Mouse (Mus musculus) lung, embryonic 14.5 days (tissue): ENCODE results near the gene Zfp362. TPM values are rescaled to one million over a fixed set of nuclear protein-coding genes. Genes with fewer than 3 reads are reported as not detected.

Experiments used
- ATAC-seq: fragments of 200-750 bp; cut with Nextera tagmentation; 2 replicates; pipeline ENCODE4 v1.8.0; 2017; ENCODE audit warnings: mild to moderate bottlenecking, moderate TSS enrichment, moderate library complexity; ENCODE audit not compliant: insufficient read depth
- DNase-seq: peaks from one replicate; pipeline ENCODE4 v3.0.0-alpha.2; 2015
- H3K27ac ChIP-seq: fragments of 300-500 bp; sonication (generic); 2 replicates; pipeline ENCODE4 v1.5.1; 2014; ENCODE audit warnings: low read depth, mild to moderate bottlenecking, moderate library complexity
- H3K27me3 ChIP-seq: fragments of 300-500 bp; sonication (generic); 2 replicates; pipeline ENCODE4 v1.6.1; 2014; ENCODE audit warnings: low read length, control low read depth; ENCODE audit not compliant: insufficient read depth
- H3K36me3 ChIP-seq: fragments of 300-500 bp; sonication (generic); 2 replicates; pipeline ENCODE4 v1.6.1; 2014; ENCODE audit warnings: control low read depth; ENCODE audit not compliant: insufficient read depth
- H3K4me1 ChIP-seq: fragments of 300-500 bp; sonication (generic); 2 replicates; pipeline ENCODE4 v1.6.1; 2014; ENCODE audit warnings: antibody characterized with exemption, control low read depth; ENCODE audit not compliant: insufficient read depth
- H3K4me2 ChIP-seq: fragments of 300-500 bp; sonication (generic); 2 replicates; pipeline ENCODE4 v1.6.1; 2014; ENCODE audit warnings: mild to moderate bottlenecking
- H3K4me3 ChIP-seq: fragments of 300-500 bp; sonication (generic); 2 replicates; pipeline ENCODE4 v1.5.1; 2014; ENCODE audit warnings: low read depth, low read length
- H3K9ac ChIP-seq: fragments of 300-500 bp; sonication (generic); 2 replicates; pipeline ENCODE4 v1.6.1; 2014
- H3K9me3 ChIP-seq: fragments of 300-500 bp; sonication (generic); 2 replicates; pipeline ENCODE4 v1.6.1; 2016; ENCODE audit warnings: low read depth, low read length, control low read depth
- CTCF ChIP-seq: IDR thresholded peaks from 2 replicates; pipeline ENCODE4 v1.5.1; 2016; ENCODE audit warnings: antibody characterized with exemption, low read depth
- WGBS: fragments of 180-500 bp; shearing (Covaris S2); extraction: QIAGEN DNeasy Blood & Tissue Kit; methylation state at CpG from one replicate; pipeline ENCODE4 v1.1.7; 2014; 5-methylcytosine and 5-hydroxymethylcytosine counted together
- polyA plus RNA-seq: library from polyadenylated mRNA; unstranded; fragments of >200 nt; fragmentation: Nextera tagmentation; extraction: Ambion mirVana; gene quantifications from 2 replicates; pipeline ENCODE4 v1.2.1, GENCODE M21; 2014

The Zfp362 gene
- polyA plus RNA-seq, 1 experiment from 2014 or later: 48.0 TPM

GRCm38 (mm10) chr4:128811382-128812056 is 5.7 kb upstream of the Zfp362 start:
- H3K27ac ChIP-seq: peak overlapping the region; percentile 71
- H3K4me2 ChIP-seq: peak overlapping the region; percentile 72
- no peak for TF ChIP-seq CTCF
- DNase-seq: peak; percentile 93
- 14% methylated on average over 16 of the region's 16 CpGs for WGBS
- H3K9ac ChIP-seq: peak overlapping the region; percentile 72
- H3K9me3 ChIP-seq: no peaks in the 10 kb centered on the region
- peak; percentile 88 for ATAC-seq
- H3K4me3 ChIP-seq: peak overlapping the region; percentile 52
- H3K27me3 ChIP-seq: no peaks in the 10 kb centered on the region
- no peaks in the 10 kb centered on the region for H3K4me1 ChIP-seq
- H3K36me3 ChIP-seq: no peaks in the 10 kb centered on the region

GRCm38 (mm10) chr4:128806827-128807179 is 958 bp upstream of the Zfp362 start:
- peak overlapping the region; percentile 98 for H3K4me2 ChIP-seq
- H3K36me3 ChIP-seq: no peaks in the 10 kb centered on the region
- H3K27me3 ChIP-seq: no peaks in the 10 kb centered on the region
- DNase-seq (peak; percentile 82), ATAC-seq (peak; percentile 70)
- no peak for TF ChIP-seq CTCF
- H3K4me3 ChIP-seq: peak overlapping the region; percentile 70
- peak overlapping the region; percentile 99 for H3K9ac ChIP-seq
- H3K4me1 ChIP-seq: peaks cover 22% of the 10 kb centered on the region
- H3K9me3 ChIP-seq: no peaks in the 10 kb centered on the region
- H3K27ac ChIP-seq: peak overlapping the region; percentile 99
- WGBS: 0% methylated on average over 15 of the region's 15 CpGs

GRCm38 (mm10) chr4:128805150-128806042 is 449 bp downstream of the Zfp362 start:
- Histone ChIP-seq H3K4me2 (peak overlapping the region; percentile 98), H3K36me3 (no peaks in the 10 kb centered on the region), H3K4me3 (peak overlapping the region; percentile 70), H3K9ac (peak overlapping the region; percentile 99), H3K27me3 (no peaks in the 10 kb centered on the region), H3K4me1 (peaks cover 22% of the 10 kb centered on the region), H3K9me3 (no peaks in the 10 kb centered on the region), H3K27ac (peak overlapping the region; percentile 99)
- peak; percentile 72 for DNase-seq
- whole genome bisulfite sequencing: 1% methylated on average over 61 of the region's 74 CpGs
- no peak for ATAC-seq
- TF ChIP-seq CTCF: no peak

- Histone ChIP-seq H3K4me1 (peaks cover 22% of the 10 kb centered on the region), H3K27ac (peak overlapping the region; percentile 99)
- peak; percentile 3; the same call in 1 of the 2 replicates for ATAC-seq
These were observed 1.3 kb downstream of the Zfp362 start for GRCm38 (mm10) chr4:128804426-128805149.

GRCm38 (mm10) chr4:128803569-128803968 is 2.3 kb downstream of the Zfp362 start:
- no peaks in the 10 kb centered on the region for H3K27me3 ChIP-seq
- TF ChIP-seq CTCF: no peak
- H3K9me3 ChIP-seq: no peaks in the 10 kb centered on the region
- DNase-seq (peak; percentile 50), ATAC-seq (no peak)
- WGBS: 34% methylated on average over 5 of the region's 5 CpGs
- H3K36me3 ChIP-seq: no peaks in the 10 kb centered on the region
- peaks cover 22% of the 10 kb centered on the region for H3K4me1 ChIP-seq
- H3K27ac ChIP-seq: peak overlapping the region; percentile 37
- H3K9ac ChIP-seq: peak overlapping the region; percentile 99
- peak overlapping the region; percentile 70 for H3K4me3 ChIP-seq
- peak overlapping the region; percentile 98 for H3K4me2 ChIP-seq

More at GRCm38 (mm10) chr4:128804426-128805149, 1.3 kb downstream of the Zfp362 start:
- no peak for TF ChIP-seq CTCF
- Histone ChIP-seq H3K27me3 (no peaks in the 10 kb centered on the region), H3K36me3 (no peaks in the 10 kb centered on the region), H3K9me3 (no peaks in the 10 kb centered on the region), H3K4me2 (peak overlapping the region; percentile 98), H3K9ac (peak overlapping the region; percentile 99), H3K4me3 (peak overlapping the region; percentile 70)
- WGBS: 0% methylated on average over 6 of the region's 6 CpGs
- peak; percentile 61 for DNase-seq

- ATAC-seq (no peak), DNase-seq (no peak)
- Histone ChIP-seq H3K27me3 (no peaks in the 10 kb centered on the region), H3K4me1 (peaks cover 23% of the 10 kb centered on the region), H3K36me3 (no peaks in the 10 kb centered on the region), H3K9ac (no peak overlapping the region; the same call in 1 of the 2 replicates), H3K9me3 (no peaks in the 10 kb centered on the region), H3K4me2 (no peak overlapping the region), H3K27ac (no peak overlapping the region), H3K4me3 (no peak overlapping the region)
- no peak for TF ChIP-seq CTCF
- WGBS: 26% methylated on average over 9 of the region's 9 CpGs
These were observed 4.0 kb downstream of the Zfp362 start for GRCm38 (mm10) chr4:128801675-128802465.
